Mouse (Mus musculus): ENCODE measurements at regions not wholly inside any gene's neighbourhood (a gene's known extent, or its start where the extent isn't known, plus 50 kb on each side); places are given as distances from the start of the nearest gene placed in this dataset.

GRCm38 (mm10) chr2:10785156-10785555 is 386.8 kb upstream of the Prkcq start:
- TF ChIP-seq CTCF (IDR thresholded peaks at IDR 0.05; ENCODE audit: low read depth, low read length) = peak; percentile 62
- no peak for TF ChIP-seq POLR2A (IDR thresholded peaks at IDR 0.05; ENCODE audit: insufficient read depth, low read length)
